Mouse (Mus musculus): ENCODE measurements around the gene 1700034J05Rik. TPM values are rescaled to one million over a fixed set of nuclear protein-coding genes. Genes with fewer than 3 reads are reported as not detected.

1700034J05Rik gene
- polyA plus RNA-seq, 1 experiment = not detected

GRCm38 (mm10) chr6:146941505-146942275, 12.5 kb downstream of the 1700034J05Rik start:
- TF ChIP-seq CTCF (IDR thresholded peaks at IDR 0.05; ENCODE audit: extremely low read depth, insufficient read depth, low read length) (no peak), POLR2A (IDR thresholded peaks at IDR 0.05; ENCODE audit: extremely low read depth, insufficient read depth, low read length) (no peak)
- Histone ChIP-seq H3K27ac (ENCODE audit: insufficient read depth, low read length) (no peak overlapping the region), H3K4me1 (ENCODE audit: control insufficient read depth, insufficient read depth, low read length) (no peaks in the 10 kb centered on the region), H3K4me3 (ENCODE audit: insufficient read depth, low read length) (no peak overlapping the region)

- no peak overlapping the region for H3K4me3 ChIP-seq (ENCODE audit: insufficient read depth, low read length)
- TF ChIP-seq POLR2A (IDR thresholded peaks at IDR 0.05; ENCODE audit: extremely low read depth, insufficient read depth, low read length) (no peak), CTCF (IDR thresholded peaks at IDR 0.05; ENCODE audit: extremely low read depth, insufficient read depth, low read length) (no peak)
- H3K4me1 ChIP-seq (ENCODE audit: control insufficient read depth, insufficient read depth, low read length) = no peaks in the 10 kb centered on the region
- no peak overlapping the region for H3K27ac ChIP-seq (ENCODE audit: insufficient read depth, low read length)
Measured at GRCm38 (mm10) chr6:146939026-146939425, 15.2 kb downstream of the 1700034J05Rik start.

DNA sequence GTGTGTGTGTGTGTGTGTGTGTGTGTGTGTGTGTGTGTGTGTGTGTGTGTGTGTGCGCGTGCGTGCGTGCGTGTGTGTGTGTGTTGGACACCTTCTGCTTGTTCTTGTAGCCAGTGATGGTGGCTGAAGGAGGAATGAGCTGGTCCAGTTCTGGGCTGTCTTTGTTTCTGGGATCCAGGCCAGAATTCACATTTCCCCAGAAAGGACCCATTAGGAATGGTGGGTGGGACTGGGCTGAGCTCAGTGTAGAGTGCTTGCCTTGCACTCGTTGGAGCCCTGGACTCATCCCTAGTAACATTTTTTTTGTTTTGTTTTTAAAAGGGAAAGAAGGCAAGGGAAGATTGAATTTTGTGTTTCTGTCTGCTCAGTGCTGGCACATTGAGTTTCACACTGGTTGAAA, 18.3 kb downstream of the 1700034J05Rik start:
- TF ChIP-seq POLR2A (IDR thresholded peaks at IDR 0.05; ENCODE audit: extremely low read depth, insufficient read depth, low read length) (no peak), CTCF (IDR thresholded peaks at IDR 0.05; ENCODE audit: extremely low read depth, insufficient read depth, low read length) (no peak)
- H3K4me1 ChIP-seq (ENCODE audit: control insufficient read depth, insufficient read depth, low read length) = no peaks in the 10 kb centered on the region
- no peak overlapping the region for H3K4me3 ChIP-seq (ENCODE audit: insufficient read depth, low read length)
- no peak overlapping the region for H3K27ac ChIP-seq (ENCODE audit: insufficient read depth, low read length)

- Histone ChIP-seq H3K27ac (ENCODE audit: insufficient read depth, low read length) (no peak overlapping the region; the same call in 1 of the 2 replicates), H3K4me1 (ENCODE audit: control insufficient read depth, insufficient read depth, low read length) (no peaks in the 10 kb centered on the region)
- no peak for TF ChIP-seq POLR2A (IDR thresholded peaks at IDR 0.05; ENCODE audit: extremely low read depth, insufficient read depth, low read length)
- TF ChIP-seq CTCF (IDR thresholded peaks at IDR 0.05; ENCODE audit: extremely low read depth, insufficient read depth, low read length) = no peak
Measured at GRCm38 (mm10) chr6:146933123-146933522, 21.1 kb downstream of the 1700034J05Rik start.

DNA sequence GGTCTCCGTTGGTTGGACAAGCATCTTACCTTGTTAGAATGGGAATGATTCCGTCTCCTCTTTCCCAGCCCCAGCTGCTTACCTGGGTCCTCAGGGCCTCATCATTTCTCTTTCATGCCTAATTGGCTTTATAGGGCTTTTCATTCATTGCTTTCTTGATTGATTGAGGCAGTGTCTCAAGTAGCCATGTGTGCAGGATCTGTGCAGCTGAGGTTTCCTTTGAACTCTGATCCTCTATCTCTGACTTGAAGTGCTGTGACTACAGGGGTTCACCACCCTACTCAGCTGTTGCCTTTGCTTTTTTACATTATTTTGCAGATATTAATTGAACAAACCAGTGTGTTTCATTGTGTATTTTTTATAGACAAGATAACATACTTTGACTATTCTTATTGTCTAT, 25.2 kb downstream of the 1700034J05Rik start:
- H3K4me3 ChIP-seq (ENCODE audit: insufficient read depth, low read length) = no peak overlapping the region
- TF ChIP-seq CTCF (IDR thresholded peaks at IDR 0.05; ENCODE audit: extremely low read depth, insufficient read depth, low read length) = no peak
- no peak overlapping the region for H3K27ac ChIP-seq (ENCODE audit: insufficient read depth, low read length)
- no peaks in the 10 kb centered on the region for H3K4me1 ChIP-seq (ENCODE audit: control insufficient read depth, insufficient read depth, low read length)

More at GRCm38 (mm10) chr6:146933123-146933522, 21.1 kb downstream of the 1700034J05Rik start:
- no peak overlapping the region for H3K4me3 ChIP-seq (ENCODE audit: insufficient read depth, low read length)

- no peak overlapping the region for H3K27ac ChIP-seq (ENCODE audit: insufficient read depth, low read length)
- H3K4me1 ChIP-seq (ENCODE audit: control insufficient read depth, insufficient read depth, low read length) = no peaks in the 10 kb centered on the region
- no peak overlapping the region for H3K4me3 ChIP-seq (ENCODE audit: insufficient read depth, low read length)
- TF ChIP-seq CTCF (IDR thresholded peaks at IDR 0.05; ENCODE audit: extremely low read depth, insufficient read depth, low read length) = no peak
- TF ChIP-seq POLR2A (IDR thresholded peaks at IDR 0.05; ENCODE audit: extremely low read depth, insufficient read depth, low read length) = no peak
Measured at GRCm38 (mm10) chr6:146928108-146928507, 26.1 kb downstream of the 1700034J05Rik start.

- Histone ChIP-seq H3K4me3 (ENCODE audit: insufficient read depth, low read length) (no peak overlapping the region), H3K4me1 (ENCODE audit: control insufficient read depth, insufficient read depth, low read length) (no peaks in the 10 kb centered on the region), H3K27ac (ENCODE audit: insufficient read depth, low read length) (no peak overlapping the region)
- no peak for TF ChIP-seq CTCF (IDR thresholded peaks at IDR 0.05; ENCODE audit: extremely low read depth, insufficient read depth, low read length)
- no peak for TF ChIP-seq POLR2A (IDR thresholded peaks at IDR 0.05; ENCODE audit: extremely low read depth, insufficient read depth, low read length)
Measured at GRCm38 (mm10) chr6:146926415-146926980, 27.7 kb downstream of the 1700034J05Rik start.

DNA sequence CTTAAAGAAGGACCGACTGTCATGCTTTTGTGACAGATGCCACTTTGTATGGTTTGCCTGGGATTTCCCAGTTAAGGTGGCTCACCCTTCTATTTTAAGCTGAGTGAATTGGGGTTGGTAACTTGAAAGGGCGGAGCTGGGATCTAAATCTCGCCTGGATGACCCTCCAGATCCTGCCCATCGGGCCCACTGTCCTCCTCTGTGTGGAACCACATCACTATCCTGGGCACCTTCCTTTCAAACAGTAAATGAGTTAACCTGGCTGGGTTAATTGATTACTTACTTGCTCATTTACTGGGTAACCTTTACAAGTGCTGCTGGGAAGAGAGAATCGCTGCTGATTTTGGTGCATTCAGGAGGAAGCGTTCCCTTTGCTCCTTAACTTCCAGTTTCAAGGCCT, 35.9 kb downstream of the 1700034J05Rik start:
- TF ChIP-seq CTCF (IDR thresholded peaks at IDR 0.05; ENCODE audit: extremely low read depth, insufficient read depth, low read length) (no peak), POLR2A (IDR thresholded peaks at IDR 0.05; ENCODE audit: extremely low read depth, insufficient read depth, low read length) (no peak)
- Histone ChIP-seq H3K4me3 (ENCODE audit: insufficient read depth, low read length) (no peak overlapping the region), H3K4me1 (ENCODE audit: control insufficient read depth, insufficient read depth, low read length) (peaks cover 1% of the 10 kb centered on the region; the same call in 1 of the 2 replicates)

DNA sequence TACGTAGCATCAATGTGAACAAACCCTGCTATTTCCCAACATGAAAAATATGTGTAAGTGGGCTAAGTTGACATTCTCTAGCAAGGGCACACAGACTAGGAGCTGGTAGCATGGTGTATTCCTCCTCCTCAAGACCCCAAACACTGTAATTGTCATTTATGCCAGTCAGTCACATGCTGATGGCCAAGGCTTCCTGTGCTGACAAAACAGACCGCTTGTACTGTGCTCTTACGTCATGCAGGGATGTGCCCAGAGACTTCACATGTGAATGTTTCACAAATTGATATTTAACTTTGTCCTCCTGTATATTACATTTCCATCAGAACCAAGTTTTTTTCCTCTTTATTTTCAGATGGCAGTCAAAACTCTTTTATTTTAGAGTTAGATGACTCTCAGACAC, 36.8 kb downstream of the 1700034J05Rik start:
- Histone ChIP-seq H3K4me1 (ENCODE audit: control insufficient read depth, insufficient read depth, low read length) (peaks cover 5% of the 10 kb centered on the region), H3K4me3 (ENCODE audit: insufficient read depth, low read length) (no peak overlapping the region), H3K27ac (ENCODE audit: insufficient read depth, low read length) (no peak overlapping the region)
- TF ChIP-seq POLR2A (IDR thresholded peaks at IDR 0.05; ENCODE audit: extremely low read depth, insufficient read depth, low read length) (no peak), CTCF (IDR thresholded peaks at IDR 0.05; ENCODE audit: extremely low read depth, insufficient read depth, low read length) (no peak)

More for the DNA sequence above, 35.9 kb downstream of the 1700034J05Rik start:
- no peak overlapping the region for H3K27ac ChIP-seq (ENCODE audit: insufficient read depth, low read length)

DNA sequence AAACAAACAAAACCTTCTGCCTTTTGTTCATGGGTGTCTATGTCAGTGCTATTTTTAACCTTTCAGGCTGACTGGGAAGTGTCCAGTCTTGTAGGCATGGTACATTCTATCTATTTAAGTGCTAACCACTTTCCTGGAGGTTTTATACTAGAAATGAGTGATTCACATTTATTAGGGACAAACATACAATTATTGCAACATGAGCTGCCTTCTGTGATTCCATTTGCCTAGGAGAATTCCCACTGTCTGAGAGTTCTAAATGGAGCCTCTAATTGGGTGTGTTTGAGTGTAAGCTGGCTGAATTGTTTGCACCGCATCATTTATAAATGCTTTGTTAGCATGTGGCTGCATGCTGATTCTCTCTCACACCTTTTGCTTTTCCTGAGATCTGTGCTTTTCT, 38.4 kb downstream of the 1700034J05Rik start:
- TF ChIP-seq CTCF (IDR thresholded peaks at IDR 0.05; ENCODE audit: extremely low read depth, insufficient read depth, low read length) = no peak
- TF ChIP-seq POLR2A (IDR thresholded peaks at IDR 0.05; ENCODE audit: extremely low read depth, insufficient read depth, low read length) = no peak
- Histone ChIP-seq H3K27ac (ENCODE audit: insufficient read depth, low read length) (no peak overlapping the region), H3K4me1 (ENCODE audit: control insufficient read depth, insufficient read depth, low read length) (peaks cover 7% of the 10 kb centered on the region), H3K4me3 (ENCODE audit: insufficient read depth, low read length) (no peak overlapping the region)
